Mouse (Mus musculus): ENCODE data around the gene Slc30a1. TPM values are rescaled to one million over a fixed set of nuclear protein-coding genes. Genes with fewer than 3 reads are reported as not detected.

Slc30a1 gene
- polyA plus RNA-seq, 1 experiment from 2014 or later = 3.1 TPM

DNA sequence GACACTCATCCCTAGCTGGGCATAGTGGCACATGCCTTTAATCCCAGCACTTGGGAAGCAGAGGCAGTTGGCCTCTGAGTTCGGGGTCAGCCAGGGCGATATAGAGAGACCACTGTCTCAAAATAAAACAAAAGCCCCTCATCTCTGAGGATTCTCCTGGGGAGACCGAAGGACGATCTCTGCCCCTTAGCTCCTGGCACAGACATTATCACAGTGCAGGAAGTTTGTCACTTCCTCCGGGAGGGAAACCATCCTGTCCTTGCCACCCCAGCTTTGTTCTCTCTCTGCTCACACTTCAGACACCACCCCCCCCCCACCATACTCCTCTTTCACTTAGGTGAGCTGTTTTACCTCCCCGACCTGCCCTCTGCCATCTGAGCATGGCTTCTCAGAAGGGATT is 37.1 kb downstream of the Slc30a1 start:
- Histone ChIP-seq H3K27ac (ENCODE audit: low read depth, low read length) (no peak overlapping the region), H3K9ac (ENCODE audit: low read depth, low read length) (no peak overlapping the region), H3K27me3 (replicated peaks; ENCODE audit: control insufficient read depth, insufficient read depth, low read length) (no peaks in the 10 kb centered on the region), H3K4me2 (no peak overlapping the region), H3K9me3 (ENCODE audit: control insufficient read depth, low read length) (no peaks in the 10 kb centered on the region), H3K36me3 (ENCODE audit: control insufficient read depth, insufficient read depth, low read length) (no peaks in the 10 kb centered on the region), H3K4me3 (ENCODE audit: low read depth, low read length) (no peak overlapping the region), H3K4me1 (replicated peaks; ENCODE audit: control insufficient read depth, insufficient read depth, low read length) (0 out of 2 replicates have a peak, but pooled peaks cover 5% of the 10 kb centered on the region)
- DNase-seq (ENCODE audit: low spot score) (no peak), ATAC-seq (replicated peaks; ENCODE audit: low FRiP score) (no peak)
- 63% methylated on average over 6 of the region's 6 CpGs for WGBS

DNA sequence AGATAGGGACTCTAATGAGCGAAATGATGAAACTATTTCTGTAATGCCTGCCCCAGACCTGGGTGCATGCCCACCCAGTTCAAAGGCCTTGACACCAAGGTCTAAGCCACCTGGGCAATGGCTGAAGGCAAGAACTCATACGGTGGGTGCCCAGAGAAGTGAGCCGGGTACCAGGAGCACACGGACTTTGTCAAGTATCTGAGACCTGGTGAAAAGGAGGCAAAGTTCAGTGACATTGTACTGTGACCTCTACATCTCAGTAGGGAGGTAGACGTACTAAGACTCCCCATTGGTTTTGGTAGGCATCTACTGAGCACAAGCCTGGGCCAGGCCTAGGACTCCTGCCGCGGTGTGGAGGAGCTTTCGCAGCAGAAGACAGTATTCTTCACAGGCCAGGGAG is 38.8 kb downstream of the Slc30a1 start:
- H3K27me3 ChIP-seq (replicated peaks; ENCODE audit: control insufficient read depth, insufficient read depth, low read length) = no peaks in the 10 kb centered on the region
- H3K9me3 ChIP-seq (ENCODE audit: control insufficient read depth, low read length) = no peaks in the 10 kb centered on the region
- no peak for DNase-seq (ENCODE audit: low spot score)
- 0 out of 2 replicates have a peak, but pooled peaks cover 5% of the 10 kb centered on the region for H3K4me1 ChIP-seq (replicated peaks; ENCODE audit: control insufficient read depth, insufficient read depth, low read length)
- ATAC-seq (replicated peaks; ENCODE audit: low FRiP score) = no peak
- H3K36me3 ChIP-seq (ENCODE audit: control insufficient read depth, insufficient read depth, low read length) = no peaks in the 10 kb centered on the region
- no peak overlapping the region for H3K9ac ChIP-seq (ENCODE audit: low read depth, low read length)
- H3K4me3 ChIP-seq (ENCODE audit: low read depth, low read length) = no peak overlapping the region
- no peak overlapping the region for H3K4me2 ChIP-seq
- H3K27ac ChIP-seq (ENCODE audit: low read depth, low read length) = no peak overlapping the region
- WGBS = 92% methylated on average over 8 of the region's 8 CpGs

- WGBS = 79% methylated on average over 5 of the region's 5 CpGs
- no peaks in the 10 kb centered on the region for H3K9me3 ChIP-seq (ENCODE audit: control insufficient read depth, low read length)
- no peak for DNase-seq (ENCODE audit: low spot score)
- H3K27ac ChIP-seq (ENCODE audit: low read depth, low read length) = no peak overlapping the region
- H3K4me2 ChIP-seq = no peak overlapping the region
- no peak overlapping the region for H3K9ac ChIP-seq (ENCODE audit: low read depth, low read length)
- ATAC-seq (replicated peaks; ENCODE audit: low FRiP score) = no peak
- no peaks in the 10 kb centered on the region for H3K27me3 ChIP-seq (replicated peaks; ENCODE audit: control insufficient read depth, insufficient read depth, low read length)
- no peaks in the 10 kb centered on the region for H3K36me3 ChIP-seq (ENCODE audit: control insufficient read depth, insufficient read depth, low read length)
- H3K4me1 ChIP-seq (replicated peaks; ENCODE audit: control insufficient read depth, insufficient read depth, low read length) = 0 out of 2 replicates have a peak, but pooled peaks cover 5% of the 10 kb centered on the region
- H3K4me3 ChIP-seq (ENCODE audit: low read depth, low read length) = no peak overlapping the region
Measured at GRCm38 (mm10) chr1:191945756-191946155, 39.2 kb downstream of the Slc30a1 start.

DNA sequence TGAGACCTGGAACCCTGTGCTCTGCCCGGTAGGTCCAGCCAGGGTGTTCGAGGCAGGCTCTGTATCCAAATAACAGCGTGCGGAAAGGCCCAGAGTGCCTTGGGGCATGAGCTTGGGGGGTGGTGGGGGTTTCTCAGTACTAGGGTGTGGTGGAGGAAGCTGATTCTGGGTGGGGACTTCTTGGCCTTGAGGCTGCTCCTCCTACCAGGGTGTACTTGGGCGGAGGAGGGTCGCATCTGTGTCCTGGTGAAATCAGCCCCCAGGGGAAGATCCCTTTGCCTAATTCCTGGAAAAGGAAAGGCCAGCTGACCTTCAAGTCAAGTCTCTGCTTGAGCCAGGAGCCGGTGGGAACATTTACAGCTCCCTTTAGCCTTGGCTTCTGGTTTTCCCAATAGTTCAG is 39.7 kb downstream of the Slc30a1 start:
- H3K4me3 ChIP-seq (ENCODE audit: low read depth, low read length) = no peak overlapping the region
- DNase-seq (ENCODE audit: low spot score) = no peak
- no peak overlapping the region for H3K4me2 ChIP-seq
- H3K9ac ChIP-seq (ENCODE audit: low read depth, low read length) = no peak overlapping the region
- no peaks in the 10 kb centered on the region for H3K27me3 ChIP-seq (replicated peaks; ENCODE audit: control insufficient read depth, insufficient read depth, low read length)
- no peak for ATAC-seq (replicated peaks; ENCODE audit: low FRiP score)
- no peaks in the 10 kb centered on the region for H3K36me3 ChIP-seq (ENCODE audit: control insufficient read depth, insufficient read depth, low read length)
- no peak overlapping the region for H3K27ac ChIP-seq (ENCODE audit: low read depth, low read length)
- 0 out of 2 replicates have a peak, but pooled peaks cover 5% of the 10 kb centered on the region for H3K4me1 ChIP-seq (replicated peaks; ENCODE audit: control insufficient read depth, insufficient read depth, low read length)
- WGBS = 72% methylated on average over 7 of the region's 7 CpGs
- H3K9me3 ChIP-seq (ENCODE audit: control insufficient read depth, low read length) = no peaks in the 10 kb centered on the region

- 0 out of 2 replicates have a peak overlapping the region, but pooled peaks have one; percentile 7 for H3K9ac ChIP-seq (ENCODE audit: low read depth, low read length)
- 0 out of 2 replicates have a peak, but pooled peaks cover 5% of the 10 kb centered on the region for H3K4me1 ChIP-seq (replicated peaks; ENCODE audit: control insufficient read depth, insufficient read depth, low read length)
Measured at GRCm38 (mm10) chr1:191946835-191947234, 40.3 kb downstream of the Slc30a1 start.

DNA sequence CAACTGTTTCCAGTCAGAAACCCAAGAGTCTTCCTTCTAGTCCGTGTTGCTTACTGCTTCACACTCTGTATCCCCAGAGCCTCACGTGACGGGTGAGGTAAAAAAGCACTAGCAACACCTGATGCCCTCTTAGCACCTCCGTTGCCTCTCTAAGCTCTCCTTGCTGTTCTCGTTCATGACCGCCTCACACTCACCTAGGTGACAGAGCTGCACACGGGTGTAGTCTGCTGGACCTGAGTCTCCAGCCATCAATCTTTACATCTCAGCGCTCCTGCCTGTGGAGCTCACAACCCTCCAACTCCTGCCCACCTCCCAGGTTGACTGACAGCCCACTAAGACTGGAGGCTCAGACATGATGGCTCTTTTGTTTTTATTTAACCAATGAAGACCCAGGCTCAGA is 41.2 kb downstream of the Slc30a1 start:
- Histone ChIP-seq H3K4me2 (no peak overlapping the region), H3K9me3 (ENCODE audit: control insufficient read depth, low read length) (no peaks in the 10 kb centered on the region), H3K4me1 (replicated peaks; ENCODE audit: control insufficient read depth, insufficient read depth, low read length) (0 out of 2 replicates have a peak, but pooled peaks cover 5% of the 10 kb centered on the region), H3K4me3 (ENCODE audit: low read depth, low read length) (no peak overlapping the region), H3K27ac (ENCODE audit: low read depth, low read length) (no peak overlapping the region), H3K27me3 (replicated peaks; ENCODE audit: control insufficient read depth, insufficient read depth, low read length) (no peaks in the 10 kb centered on the region), H3K9ac (ENCODE audit: low read depth, low read length) (no peak overlapping the region), H3K36me3 (ENCODE audit: control insufficient read depth, insufficient read depth, low read length) (no peaks in the 10 kb centered on the region)
- whole genome bisulfite sequencing = 75% methylated on average over 8 of the region's 8 CpGs
- ATAC-seq (replicated peaks; ENCODE audit: low FRiP score) (no peak), DNase-seq (ENCODE audit: low spot score) (no peak)

More at GRCm38 (mm10) chr1:191946835-191947234, 40.3 kb downstream of the Slc30a1 start:
- no peak overlapping the region for H3K4me2 ChIP-seq
- H3K27ac ChIP-seq (ENCODE audit: low read depth, low read length) = no peak overlapping the region
- WGBS = 51% methylated on average over 2 of the region's 2 CpGs
- no peaks in the 10 kb centered on the region for H3K27me3 ChIP-seq (replicated peaks; ENCODE audit: control insufficient read depth, insufficient read depth, low read length)
- ATAC-seq (replicated peaks; ENCODE audit: low FRiP score) (no peak), DNase-seq (ENCODE audit: low spot score) (no peak)
- H3K9me3 ChIP-seq (ENCODE audit: control insufficient read depth, low read length) = no peaks in the 10 kb centered on the region
- no peak overlapping the region for H3K4me3 ChIP-seq (ENCODE audit: low read depth, low read length)
- no peaks in the 10 kb centered on the region for H3K36me3 ChIP-seq (ENCODE audit: control insufficient read depth, insufficient read depth, low read length)

DNA sequence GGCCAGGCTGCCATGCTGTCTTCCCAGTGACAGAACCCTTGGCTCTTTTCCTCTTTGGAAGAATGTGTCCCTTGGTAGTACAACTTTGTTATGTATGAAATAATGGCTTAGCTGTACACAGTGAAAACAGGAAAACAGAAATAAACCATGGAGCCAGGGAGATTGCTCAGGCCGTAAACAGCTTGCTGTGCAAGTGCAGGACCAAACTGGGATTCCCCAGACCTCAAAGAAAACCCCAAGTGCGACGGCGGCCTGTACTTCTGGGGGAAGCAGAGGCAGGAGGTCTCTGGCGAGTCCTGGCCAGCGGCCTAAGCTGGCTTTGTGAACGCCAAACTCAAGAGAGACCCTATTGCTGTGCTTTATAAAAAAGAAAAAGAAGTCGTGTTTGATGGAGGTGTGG is 42.0 kb downstream of the Slc30a1 start:
- Histone ChIP-seq H3K9me3 (ENCODE audit: control insufficient read depth, low read length) (no peaks in the 10 kb centered on the region), H3K4me1 (replicated peaks; ENCODE audit: control insufficient read depth, insufficient read depth, low read length) (0 out of 2 replicates have a peak, but pooled peaks cover 5% of the 10 kb centered on the region), H3K36me3 (ENCODE audit: control insufficient read depth, insufficient read depth, low read length) (no peaks in the 10 kb centered on the region), H3K27ac (ENCODE audit: low read depth, low read length) (no peak overlapping the region), H3K9ac (ENCODE audit: low read depth, low read length) (no peak overlapping the region), H3K4me2 (no peak overlapping the region), H3K4me3 (ENCODE audit: low read depth, low read length) (no peak overlapping the region), H3K27me3 (replicated peaks; ENCODE audit: control insufficient read depth, insufficient read depth, low read length) (no peaks in the 10 kb centered on the region)
- DNase-seq (ENCODE audit: low spot score) (no peak), ATAC-seq (replicated peaks; ENCODE audit: low FRiP score) (no peak)
- WGBS = 75% methylated on average over 8 of the region's 8 CpGs

- 57% methylated on average over 2 of the region's 2 CpGs for WGBS
- Histone ChIP-seq H3K4me1 (replicated peaks; ENCODE audit: control insufficient read depth, insufficient read depth, low read length) (0 out of 2 replicates have a peak, but pooled peaks cover 5% of the 10 kb centered on the region), H3K4me2 (no peak overlapping the region), H3K36me3 (ENCODE audit: control insufficient read depth, insufficient read depth, low read length) (no peaks in the 10 kb centered on the region), H3K9me3 (ENCODE audit: control insufficient read depth, low read length) (no peaks in the 10 kb centered on the region), H3K27me3 (replicated peaks; ENCODE audit: control insufficient read depth, insufficient read depth, low read length) (no peaks in the 10 kb centered on the region), H3K9ac (ENCODE audit: low read depth, low read length) (no peak overlapping the region), H3K4me3 (ENCODE audit: low read depth, low read length) (no peak overlapping the region), H3K27ac (ENCODE audit: low read depth, low read length) (no peak overlapping the region)
- DNase-seq (ENCODE audit: low spot score) = no peak
- no peak for ATAC-seq (replicated peaks; ENCODE audit: low FRiP score)
Measured at GRCm38 (mm10) chr1:191950611-191951010, 44.0 kb downstream of the Slc30a1 start.

GRCm38 (mm10) chr1:191952733-191953335 is 46.3 kb downstream of the Slc30a1 start:
- no peaks in the 10 kb centered on the region for H3K9me3 ChIP-seq (ENCODE audit: control insufficient read depth, low read length)
- H3K27me3 ChIP-seq (replicated peaks; ENCODE audit: control insufficient read depth, insufficient read depth, low read length) = no peaks in the 10 kb centered on the region
- H3K4me3 ChIP-seq (ENCODE audit: low read depth, low read length) = no peak overlapping the region
- no peak overlapping the region for H3K9ac ChIP-seq (ENCODE audit: low read depth, low read length)
- H3K36me3 ChIP-seq (ENCODE audit: control insufficient read depth, insufficient read depth, low read length) = no peaks in the 10 kb centered on the region
- WGBS = 91% methylated on average over 11 of the region's 11 CpGs
- no peak overlapping the region for H3K4me2 ChIP-seq
- no peak for ATAC-seq (replicated peaks; ENCODE audit: low FRiP score)
- DNase-seq (ENCODE audit: low spot score) = no peak
- no peaks in the 10 kb centered on the region for H3K4me1 ChIP-seq (replicated peaks; ENCODE audit: control insufficient read depth, insufficient read depth, low read length)
- no peak overlapping the region for H3K27ac ChIP-seq (ENCODE audit: low read depth, low read length)

All from liver, embryonic 11.5 days (tissue).